Comparison of ENCODE assay signal across 18 mouse cellular contexts in genomic region chr2:94334742-94335046, GRCm38 (mm10).
DNase-seq lines count a peak whose midpoint lies in the region; ATAC-seq lines count a peak whose summit lies in the region.
"Had no signal": no experiment of that assay in that cellular context is flagged by ENCODE, and none has a peak within 500 bp of the region (broad histone marks: within the 10 kb centered on the region; RNA-seq: fewer than 3 reads in every experiment).

No protein-coding gene starts in this region.

- H3K27ac ChIP-seq in forebrain, embryonic 16.5 days (ENCODE audit: low read length) = no peak overlapping the region
- H3K27ac ChIP-seq in forebrain, embryonic 11.5 days (ENCODE audit: low read depth, low read length) = no peak overlapping the region
- peak overlapping the region; percentile 66 for H3K27ac ChIP-seq in heart, embryonic 13.5 days (replicated peaks)
- H3K27ac ChIP-seq in hindbrain, embryonic 16.5 days (ENCODE audit: low read depth, low read length) = 0 out of 2 replicates have a peak overlapping the region, but pooled peaks have one; percentile 12
- H3K27ac ChIP-seq in hindbrain, embryonic 10.5 days = no peak overlapping the region
- H3K27ac ChIP-seq: embryonic facial prominence, embryonic 10.5 days; embryonic facial prominence, embryonic 15.5 days; hindbrain, embryonic 14.5 days; kidney, embryonic 15.5 days; liver, embryonic 14.5 days; midbrain, embryonic 13.5 days; neural tube, embryonic 13.5 days had no signal

- no peaks in the 10 kb centered on the region; the same call in 1 of the 2 replicates for H3K36me3 ChIP-seq in forebrain, embryonic 16.5 days (ENCODE audit: control insufficient read depth, insufficient read depth)
- H3K36me3 ChIP-seq in forebrain, embryonic 11.5 days (ENCODE audit: control insufficient read depth, insufficient read depth, low read length) = peaks cover 2% of the 10 kb centered on the region; the same call in 1 of the 2 replicates
- peaks cover 61% of the 10 kb centered on the region for H3K36me3 ChIP-seq in heart, embryonic 13.5 days
- H3K36me3 ChIP-seq in hindbrain, embryonic 16.5 days (ENCODE audit: control insufficient read depth, insufficient read depth, low read length) = peaks cover 21% of the 10 kb centered on the region
- H3K36me3 ChIP-seq in hindbrain, embryonic 10.5 days = peaks cover 72% of the 10 kb centered on the region

- no peak overlapping the region for H3K9ac ChIP-seq in forebrain, embryonic 16.5 days (replicated peaks; ENCODE audit: low read depth, low read length)
- H3K9ac ChIP-seq in forebrain, embryonic 11.5 days (ENCODE audit: low read length) = no peak overlapping the region
- H3K9ac ChIP-seq in heart, embryonic 13.5 days = peak overlapping the region; percentile 21; the same call in 1 of the 2 replicates
- H3K9ac ChIP-seq in hindbrain, embryonic 16.5 days (ENCODE audit: low read depth, low read length) = no peak overlapping the region
- H3K9ac ChIP-seq: embryonic facial prominence, embryonic 15.5 days; hindbrain, embryonic 14.5 days; kidney, embryonic 15.5 days; liver, embryonic 14.5 days; midbrain, embryonic 13.5 days; neural tube, embryonic 13.5 days had no signal

- H3K27me3 ChIP-seq in forebrain, embryonic 16.5 days (replicated peaks; ENCODE audit: control insufficient read depth, insufficient read depth, low read length) = no peaks in the 10 kb centered on the region
- H3K27me3 ChIP-seq in forebrain, embryonic 11.5 days (ENCODE audit: control insufficient read depth, insufficient read depth, low read length) = no peaks in the 10 kb centered on the region
- H3K27me3 ChIP-seq in heart, embryonic 13.5 days (replicated peaks) = no peaks in the 10 kb centered on the region
- no peaks in the 10 kb centered on the region for H3K27me3 ChIP-seq in hindbrain, embryonic 16.5 days (replicated peaks; ENCODE audit: control insufficient read depth, insufficient read depth, low read length)
- no peaks in the 10 kb centered on the region for H3K27me3 ChIP-seq in hindbrain, embryonic 10.5 days (ENCODE audit: insufficient read depth, poor library complexity, severe bottlenecking)
- H3K27me3 ChIP-seq: embryonic facial prominence, embryonic 15.5 days; kidney, embryonic 15.5 days; megakaryocyte, embryonic 14.5 days; midbrain, embryonic 13.5 days; neural tube, embryonic 13.5 days; Patski had no signal

- 0 out of 2 replicates have a peak, but pooled peaks have one; percentile 6 for ATAC-seq in forebrain, embryonic 16.5 days
- ATAC-seq in forebrain, embryonic 11.5 days (replicated peaks; ENCODE audit: low FRiP score) = no peak
- ATAC-seq in heart, embryonic 13.5 days (ENCODE audit: extremely low read depth, insufficient number of reproducible peaks, low FRiP score, low TSS enrichment) = no peak
- no peak for ATAC-seq in hindbrain, embryonic 16.5 days
- 0 out of 2 replicates have a peak, but pooled peaks have one; percentile 38 for ATAC-seq in megakaryocyte-erythroid progenitor cell, adult 5-6 weeks (replicated peaks; ENCODE audit: low FRiP score, low TSS enrichment, poor library complexity, severe bottlenecking)
- ATAC-seq: midbrain, embryonic 13.5 days; Patski had no signal

- H3K4me1 ChIP-seq in forebrain, embryonic 16.5 days (replicated peaks; ENCODE audit: control insufficient read depth, insufficient read depth, low read length) = peaks cover 19% of the 10 kb centered on the region
- H3K4me1 ChIP-seq in forebrain, embryonic 11.5 days (replicated peaks; ENCODE audit: control insufficient read depth, insufficient read depth, low read length) = no peaks in the 10 kb centered on the region
- peaks cover 23% of the 10 kb centered on the region for H3K4me1 ChIP-seq in heart, embryonic 13.5 days
- H3K4me1 ChIP-seq in hindbrain, embryonic 16.5 days (ENCODE audit: control insufficient read depth, insufficient read depth, low read depth, low read length) = no peaks in the 10 kb centered on the region
- no peaks in the 10 kb centered on the region for H3K4me1 ChIP-seq in hindbrain, embryonic 10.5 days (replicated peaks)
- H3K4me1 ChIP-seq: embryonic facial prominence, embryonic 10.5 days; embryonic facial prominence, embryonic 15.5 days; kidney, embryonic 15.5 days; midbrain, embryonic 13.5 days; neural tube, embryonic 13.5 days had no signal

- H3K9me3 ChIP-seq in forebrain, embryonic 16.5 days (ENCODE audit: control insufficient read depth, low read length) = no peaks in the 10 kb centered on the region
- H3K9me3 ChIP-seq in forebrain, embryonic 11.5 days (ENCODE audit: control insufficient read depth, low read length) = no peaks in the 10 kb centered on the region
- no peaks in the 10 kb centered on the region for H3K9me3 ChIP-seq in heart, embryonic 13.5 days
- H3K9me3 ChIP-seq in hindbrain, embryonic 16.5 days (ENCODE audit: control insufficient read depth, low read length) = no peaks in the 10 kb centered on the region
- H3K9me3 ChIP-seq in hindbrain, embryonic 10.5 days = no peaks in the 10 kb centered on the region
- H3K9me3 ChIP-seq: embryonic facial prominence, embryonic 10.5 days; embryonic facial prominence, embryonic 15.5 days; kidney, embryonic 15.5 days; megakaryocyte, embryonic 14.5 days; midbrain, embryonic 13.5 days; neural tube, embryonic 13.5 days had no signal

- WGBS in forebrain, embryonic 16.5 days = 25% methylated on average over 2 of the region's 2 CpGs
- 33% methylated on average over 2 of the region's 2 CpGs for WGBS in forebrain, embryonic 11.5 days
- 38% methylated on average over 2 of the region's 2 CpGs for WGBS in heart, embryonic 13.5 days
- 39% methylated on average over 2 of the region's 2 CpGs for WGBS in hindbrain, embryonic 16.5 days
- 56% methylated on average over 2 of the region's 2 CpGs for WGBS in hindbrain, embryonic 10.5 days

- DNase-seq in forebrain, embryonic 11.5 days (ENCODE audit: low spot score) = no peak
- DNase-seq in heart, adult 11 months = no peak
- no peak for DNase-seq in hindbrain, embryonic 10.5 days (ENCODE audit: low spot score)
- DNase-seq: gastrocnemius, postnatal 14 days; liver had no signal

- no peak overlapping the region for H3K4me2 ChIP-seq in forebrain, embryonic 16.5 days (ENCODE audit: low read length)
- no peak overlapping the region for H3K4me2 ChIP-seq in forebrain, embryonic 11.5 days (ENCODE audit: low read depth, low read length, severe bottlenecking)
- H3K4me2 ChIP-seq in heart, embryonic 13.5 days = no peak overlapping the region
- no peak overlapping the region for H3K4me2 ChIP-seq in hindbrain, embryonic 16.5 days (ENCODE audit: low read length)
- H3K4me2 ChIP-seq: embryonic facial prominence, embryonic 15.5 days; hindbrain, embryonic 14.5 days; kidney, embryonic 15.5 days; midbrain, embryonic 13.5 days; neural tube, embryonic 13.5 days had no signal

- no peak overlapping the region for H3K4me3 ChIP-seq in forebrain, embryonic 16.5 days (replicated peaks; ENCODE audit: low read length)
- H3K4me3 ChIP-seq in forebrain, embryonic 11.5 days (ENCODE audit: low read depth, low read length) = no peak overlapping the region
- H3K4me3 ChIP-seq in heart, embryonic 13.5 days = no peak overlapping the region
- no peak overlapping the region for H3K4me3 ChIP-seq in hindbrain, embryonic 16.5 days (ENCODE audit: low read length)
- H3K4me3 ChIP-seq in hindbrain, embryonic 10.5 days = no peak overlapping the region
- H3K4me3 ChIP-seq: embryonic facial prominence, embryonic 10.5 days; embryonic facial prominence, embryonic 15.5 days; kidney, embryonic 15.5 days; megakaryocyte, embryonic 14.5 days; midbrain, embryonic 13.5 days; neural tube, embryonic 13.5 days had no signal

Comparison
In these comparisons a context has a peak if more than half of its experiments do, and no peak if none do; other contexts are left out.
1. ATAC-seq: peak in forebrain, embryonic 16.5 days (single experiment) and megakaryocyte-erythroid progenitor cell, adult 5-6 weeks (single experiment); none in forebrain, embryonic 11.5 days (single experiment), heart, embryonic 13.5 days (single experiment) and hindbrain, embryonic 16.5 days (single experiment).
2. H3K27ac ChIP-seq: peak in heart, embryonic 13.5 days (single experiment) and hindbrain, embryonic 16.5 days (single experiment); none in forebrain, embryonic 16.5 days (single experiment), forebrain, embryonic 11.5 days (single experiment) and hindbrain, embryonic 10.5 days (single experiment).